ENCODE assay signal across 8 mouse cellular contexts in genomic region chr6:116135971-116136632, GRCm38 (mm10). TPM values are rescaled to one million over a fixed set of nuclear protein-coding genes. Genes with fewer than 3 reads are reported as not detected.
A peak's percentile ranks its signal among the peaks of the same experiment; 100 is the strongest.
DNase-seq lines count a peak whose midpoint lies in the region; TF ChIP-seq lines count a peak whose summit lies in the region.
"Had no signal": no experiment of that assay in that cellular context is flagged by ENCODE, and none has a peak within 500 bp of the region (broad histone marks: within the 10 kb centered on the region; RNA-seq: fewer than 3 reads in every experiment).

No protein-coding gene starts in this region.

- no peak overlapping the region for H3K4me3 ChIP-seq in MEL (ENCODE audit: control insufficient read depth in 1 of 2, insufficient read depth in 1 of 2, low read depth in 2 of 2, low read length in 2 of 2)
- no peak overlapping the region for H3K4me3 ChIP-seq in bone marrow macrophage, adult 2 months (ENCODE audit: insufficient read depth, low read length)
- H3K4me3 ChIP-seq: midbrain, embryonic 12.5 days had no signal

- DNase-seq in left cerebral cortex, postnatal 10 days (ENCODE audit: extremely low spot score in 1 of 2, low spot score in 2 of 2) = peak; percentile 20 to 23
- no peak for DNase-seq in left cerebral cortex, adult 11 months (ENCODE audit: low spot score)
- DNase-seq in MEL (ENCODE audit: low read depth, low spot score) = no peak
- DNase-seq in induced T-regulatory cell, adult 2 months (ENCODE audit: low read depth) = peak; percentile 51
- DNase-seq in lung, postnatal 25 days (ENCODE audit: low spot score) = peak; percentile 38
- no peak for DNase-seq in ovary, postnatal 36 days (ENCODE audit: low spot score)

- H3K36me3 ChIP-seq in MEL (ENCODE audit: control insufficient read depth in 1 of 2, insufficient read depth in 2 of 2, low read length in 2 of 2) = no peaks in the 10 kb centered on the region

- H3K79me2 ChIP-seq in MEL (ENCODE audit: control insufficient read depth, insufficient read depth, low read length, poor library complexity) = no peaks in the 10 kb centered on the region

- H3K9ac ChIP-seq in MEL (ENCODE audit: control insufficient read depth, low read depth, low read length, poor library complexity, severe bottlenecking) = no peak overlapping the region
- H3K9ac ChIP-seq: midbrain, embryonic 12.5 days had no signal

- no peaks in the 10 kb centered on the region for H3K4me1 ChIP-seq in MEL (ENCODE audit: control insufficient read depth in 1 of 2, insufficient read depth in 2 of 2, low read length in 2 of 2)
- H3K4me1 ChIP-seq in bone marrow macrophage, adult 2 months (ENCODE audit: control insufficient read depth, insufficient read depth, low read length) = peaks cover 26% of the 10 kb centered on the region

- no peaks in the 10 kb centered on the region for H3K27me3 ChIP-seq in MEL (ENCODE audit: control insufficient read depth in 1 of 2, insufficient read depth in 2 of 2, low read length in 2 of 2)
- H3K27me3 ChIP-seq: midbrain, embryonic 12.5 days had no signal

- H3K27ac ChIP-seq in MEL (ENCODE audit: control insufficient read depth, low read depth, low read length) = no peak overlapping the region
- peak overlapping the region; percentile 45 for H3K27ac ChIP-seq in bone marrow macrophage, adult 2 months (ENCODE audit: insufficient read depth, low read depth, low read length)
- H3K27ac ChIP-seq: midbrain, embryonic 12.5 days had no signal

- TF ChIP-seq POLR2A in MEL (IDR thresholded peaks at IDR 0.05; ENCODE audit: control insufficient read depth in 1 of 2, insufficient read depth in 1 of 2, low read depth in 1 of 2, low read length in 2 of 2, poor library complexity in 1 of 2) = no peak
- no peak for TF ChIP-seq POLR2A in bone marrow macrophage, adult 2 months (IDR thresholded peaks at IDR 0.05; ENCODE audit: borderline replicate concordance, low read depth, low read length)

- peak; percentile 26 for TF ChIP-seq RAD21 in MEL (IDR thresholded peaks at IDR 0.05; ENCODE audit: low read depth, low read length)

- peak in 2 of 3 experiments; percentile 17 to 39; a peak in 3 of 6 replicates for TF ChIP-seq CTCF in MEL (IDR thresholded peaks at IDR 0.05 in 2 of 3, conservative IDR thresholded peaks at IDR 0.05 in 1 of 3; ENCODE audit: control insufficient read depth in 1 of 3, insufficient read depth in 1 of 3, low read depth in 2 of 3, low read length in 3 of 3, poor library complexity in 1 of 3, severe bottlenecking in 1 of 3)
- TF ChIP-seq CTCF in bone marrow macrophage, adult 2 months (IDR thresholded peaks at IDR 0.05; ENCODE audit: low read depth, low read length) = no peak

- TF ChIP-seq EP300 in MEL (IDR thresholded peaks at IDR 0.05; ENCODE audit: low read depth in 1 of 2, low read length in 2 of 2) = no peak

- H3K9me3 ChIP-seq in MEL (replicated peaks; ENCODE audit: insufficient read depth, low read length) = no peaks in the 10 kb centered on the region
- H3K9me3 ChIP-seq: midbrain, embryonic 12.5 days had no signal

- intact Hi-C loops in left cerebral cortex, postnatal 10 days (cut with DNase I) = loop anchor here (5.0 kb wide), 1 partner anchor 239 kb away; no protein-coding TSS in a partner anchor

TF ChIP-seq in MEL, 35 proteins besides CTCF, POLR2A, EP300 and RAD21:
- TF ChIP-seq POLR2AphosphoS2 (IDR thresholded peaks at IDR 0.05; ENCODE audit: low read length) = no peak
- peak; percentile 49 for TF ChIP-seq SMC3 (IDR thresholded peaks at IDR 0.05; ENCODE audit: low read depth, low read length)

RNA-seq across cellular contexts. Expression of gene Tmcc1, which starts 57.2 kb away (rescaled TPM):
- total RNA-seq in left cerebral cortex, postnatal 10 days (2021) = 10 to 100 TPM; 55.4 to 57.2 TPM
- total RNA-seq in MEL (2012; rRNA removed) = 29.9 and 30.6 TPM in 2 replicates
- 1 to 10 TPM in 1 of 2 experiments, not detected in 1; 9.1 TPM for polyA plus RNA-seq in MEL (2012; ENCODE audit: insufficient read depth in 1 of 2, insufficient read length in 2 of 2, low read depth in 1 of 2, low replicate concordance in 2 of 2, missing spikeins in 1 of 2)
- 41.2 and 41.6 TPM in 2 replicates for polyA plus RNA-seq in bone marrow macrophage, adult 2 months (2012; ENCODE audit: insufficient read depth, insufficient read length, missing spikeins)

Comparison
In these comparisons a context has a peak if more than half of its experiments do, and no peak if none do; other contexts are left out.
1. DNase-seq: peak in left cerebral cortex, postnatal 10 days (2 of 2), induced T-regulatory cell, adult 2 months (single experiment) and lung, postnatal 25 days (single experiment); none in left cerebral cortex, adult 11 months (single experiment), MEL (single experiment) and ovary, postnatal 36 days (single experiment).